Mouse (Mus musculus) embryonic facial prominence, embryonic 11.5 days (tissue): ENCODE results near the gene Nes. TPM values are rescaled to one million over a fixed set of nuclear protein-coding genes. Genes with fewer than 3 reads are reported as not detected.
A peak's percentile ranks its signal among the peaks of the same experiment; 100 is the strongest.

Experiments used
- ATAC-seq: fragments of 200-750 bp; cut with Nextera tagmentation; replicated peaks from 2 replicates; pipeline ENCODE4 v1.8.0; 2017; ENCODE audit warnings: low read depth; ENCODE audit not compliant: insufficient number of reproducible peaks, low FRiP score, low TSS enrichment
- DNase-seq: peaks from one replicate; pipeline ENCODE4 v3.0.0-alpha.2; 2015; ENCODE audit warnings: low spot score
- H3K27ac ChIP-seq: fragments of 300-500 bp; sonication (generic); replicated peaks from 2 replicates; pipeline ENCODE4 v1.5.1; 2014; ENCODE audit warnings: mild to moderate bottlenecking, low read depth, low read length, control low read depth
- H3K27me3 ChIP-seq: fragments of 300-500 bp; sonication (generic); 2 replicates; pipeline ENCODE4 v1.6.1; 2014; ENCODE audit warnings: mild to moderate bottlenecking, low read length, moderate library complexity, mixed read lengths; ENCODE audit not compliant: control insufficient read depth, insufficient read depth
- H3K36me3 ChIP-seq: fragments of 300-500 bp; sonication (generic); replicated peaks from 2 replicates; pipeline ENCODE4 v1.6.1; 2014; ENCODE audit warnings: low read depth, mild to moderate bottlenecking, low read length, moderate library complexity, mixed read lengths; ENCODE audit not compliant: control insufficient read depth, insufficient read depth
- H3K4me1 ChIP-seq: fragments of 300-500 bp; sonication (generic); 2 replicates; pipeline ENCODE4 v1.6.1; 2014; ENCODE audit warnings: low read length, mixed read lengths; ENCODE audit not compliant: control insufficient read depth, insufficient read depth
- H3K4me2 ChIP-seq: fragments of 300-500 bp; sonication (generic); 2 replicates; pipeline ENCODE4 v1.6.1; 2014; ENCODE audit warnings: low read depth, mild to moderate bottlenecking, control low read depth, low read length, moderate library complexity
- H3K4me3 ChIP-seq: fragments of 300-500 bp; sonication (generic); 2 replicates; pipeline ENCODE4 v1.5.1; 2014; ENCODE audit warnings: low read depth, low read length, control low read depth
- H3K9ac ChIP-seq: fragments of 300-500 bp; sonication (generic); replicated peaks from 2 replicates; pipeline ENCODE4 v1.6.1; 2014; ENCODE audit warnings: mild to moderate bottlenecking, control low read depth, low read length
- H3K9me3 ChIP-seq: fragments of 300-500 bp; sonication (generic); replicated peaks from 2 replicates; pipeline ENCODE4 v1.6.1; 2016; ENCODE audit warnings: mild to moderate bottlenecking, low read length, inconsistent platforms, mixed read lengths; ENCODE audit not compliant: control insufficient read depth
- WGBS: fragments of 180-500 bp; shearing (Covaris S2); extraction: QIAGEN DNeasy Blood & Tissue Kit; methylation state at CpG from one replicate; pipeline ENCODE4 v1.1.7; 2014; 5-methylcytosine and 5-hydroxymethylcytosine counted together
- polyA plus RNA-seq: library from polyadenylated mRNA; unstranded; fragments of >200 nt; fragmentation: Nextera tagmentation; extraction: Ambion mirVana; gene quantifications from 2 replicates; pipeline ENCODE4 v1.2.1, GENCODE M21; 2014

Gene Nes
- polyA plus RNA-seq, 1 experiment from 2014 or later: 16.2 TPM

DNA sequence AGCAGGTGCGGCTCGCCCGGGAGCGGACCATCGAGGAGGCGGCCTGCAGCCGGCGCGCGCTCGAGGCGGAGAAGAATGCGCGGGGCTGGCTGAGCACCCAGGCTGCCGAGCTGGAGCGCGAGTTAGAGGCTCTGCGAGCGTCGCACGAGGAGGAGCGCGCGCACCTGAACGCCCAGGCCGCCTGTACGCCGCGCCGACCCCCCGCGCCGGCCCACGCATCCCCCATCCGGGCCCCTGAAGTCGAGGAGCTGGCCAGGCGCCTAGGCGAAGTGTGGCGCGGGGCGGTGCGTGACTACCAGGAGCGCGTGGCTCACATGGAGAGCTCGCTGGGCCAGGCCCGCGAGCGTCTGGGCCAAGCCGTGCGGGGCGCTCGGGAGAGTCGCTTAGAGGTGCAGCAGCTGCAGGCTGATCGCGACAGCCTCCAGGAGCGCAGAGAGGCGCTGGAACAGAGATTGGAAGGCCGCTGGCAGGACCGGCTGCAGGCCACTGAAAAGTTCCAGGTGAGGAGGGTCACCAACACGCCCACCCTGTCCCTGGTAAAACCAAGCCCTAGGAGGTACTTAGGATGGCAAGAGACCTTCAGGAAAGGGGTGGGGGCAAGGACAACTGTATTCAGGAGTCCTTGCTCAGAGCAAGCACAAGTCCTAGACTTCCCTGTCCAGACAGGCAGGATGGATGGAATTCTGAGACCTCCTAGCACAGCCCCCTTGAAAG is 768 bp downstream of the Nes start:
- H3K4me3 ChIP-seq: peak overlapping the region; percentile 57
- peaks cover 12% of the 10 kb centered on the region for H3K4me1 ChIP-seq
- H3K36me3 ChIP-seq: no peaks in the 10 kb centered on the region
- under 1% methylated on average over 46 of the region's 60 CpGs for WGBS
- peak overlapping the region; percentile 96 for H3K4me2 ChIP-seq
- H3K9me3 ChIP-seq: no peaks in the 10 kb centered on the region
- ATAC-seq (no peak), DNase-seq (peak; percentile 43)
- H3K9ac ChIP-seq: peak overlapping the region; percentile 77
- H3K27me3 ChIP-seq: no peaks in the 10 kb centered on the region; the same call in 1 of the 2 replicates
- H3K27ac ChIP-seq: 0 out of 2 replicates have a peak overlapping the region, but pooled peaks have one; percentile 61

DNA sequence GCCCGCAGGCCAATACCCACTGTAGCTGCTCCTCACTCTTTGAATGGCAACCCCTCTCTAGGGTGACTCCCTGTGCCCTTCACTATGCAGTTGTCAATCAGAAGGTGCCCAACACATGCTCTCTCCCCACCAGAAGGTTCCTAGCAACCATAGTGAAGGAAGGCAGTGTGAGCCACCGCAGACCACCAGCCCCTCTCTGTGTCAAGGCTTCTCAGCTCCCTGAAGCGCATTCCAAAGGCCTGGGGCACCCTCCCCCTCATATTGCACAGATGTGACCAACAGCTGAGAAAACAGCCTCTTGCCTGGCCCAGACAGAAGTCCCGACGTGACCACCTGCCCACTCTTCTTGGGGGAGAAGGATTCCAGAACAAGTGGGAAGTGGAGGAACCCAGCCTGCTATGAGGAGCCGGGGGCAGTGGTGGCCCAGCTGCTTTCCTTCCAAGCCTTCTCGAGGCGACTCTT is 1.4 kb downstream of the Nes start:
- Histone ChIP-seq H3K4me1 (peaks cover 12% of the 10 kb centered on the region), H3K4me3 (peak overlapping the region; percentile 57), H3K9ac (peak overlapping the region; percentile 77), H3K27ac (no peak overlapping the region), H3K36me3 (no peaks in the 10 kb centered on the region), H3K9me3 (no peaks in the 10 kb centered on the region), H3K4me2 (peak overlapping the region; percentile 96), H3K27me3 (no peaks in the 10 kb centered on the region; the same call in 1 of the 2 replicates)
- WGBS: 9% methylated on average over 8 of the region's 8 CpGs
- DNase-seq (peak; percentile 58), ATAC-seq (peak; percentile 37)

DNA sequence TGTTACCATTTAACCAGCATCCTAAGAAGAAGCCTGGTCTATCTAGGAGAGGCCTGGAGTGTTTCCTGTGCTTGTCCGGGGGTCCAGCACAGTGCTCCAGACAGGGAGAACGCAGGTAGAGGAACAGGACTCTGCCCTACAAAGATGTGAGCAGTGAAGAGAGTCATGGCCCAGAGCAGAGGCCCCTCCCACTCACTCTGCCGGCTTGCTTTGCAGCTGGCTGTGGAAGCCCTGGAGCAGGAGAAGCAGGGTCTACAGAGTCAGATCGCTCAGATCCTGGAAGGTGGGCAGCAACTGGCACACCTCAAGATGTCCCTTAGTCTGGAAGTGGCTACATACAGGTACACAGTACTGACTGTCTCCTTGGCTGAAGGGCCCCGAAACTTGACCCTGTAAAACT is 1.9 kb downstream of the Nes start:
- peak overlapping the region; percentile 96 for H3K4me2 ChIP-seq
- H3K4me3 ChIP-seq: peak overlapping the region; percentile 57
- 0 out of 2 replicates have a peak, but pooled peaks have one; percentile 12 for ATAC-seq
- peaks cover 12% of the 10 kb centered on the region for H3K4me1 ChIP-seq
- 25% methylated on average over 5 of the region's 5 CpGs for WGBS
- no peak overlapping the region for H3K27ac ChIP-seq
- no peaks in the 10 kb centered on the region for H3K36me3 ChIP-seq
- DNase-seq: no peak
- H3K9me3 ChIP-seq: no peaks in the 10 kb centered on the region
- peak overlapping the region; percentile 77 for H3K9ac ChIP-seq
- no peaks in the 10 kb centered on the region; the same call in 1 of the 2 replicates for H3K27me3 ChIP-seq

DNA sequence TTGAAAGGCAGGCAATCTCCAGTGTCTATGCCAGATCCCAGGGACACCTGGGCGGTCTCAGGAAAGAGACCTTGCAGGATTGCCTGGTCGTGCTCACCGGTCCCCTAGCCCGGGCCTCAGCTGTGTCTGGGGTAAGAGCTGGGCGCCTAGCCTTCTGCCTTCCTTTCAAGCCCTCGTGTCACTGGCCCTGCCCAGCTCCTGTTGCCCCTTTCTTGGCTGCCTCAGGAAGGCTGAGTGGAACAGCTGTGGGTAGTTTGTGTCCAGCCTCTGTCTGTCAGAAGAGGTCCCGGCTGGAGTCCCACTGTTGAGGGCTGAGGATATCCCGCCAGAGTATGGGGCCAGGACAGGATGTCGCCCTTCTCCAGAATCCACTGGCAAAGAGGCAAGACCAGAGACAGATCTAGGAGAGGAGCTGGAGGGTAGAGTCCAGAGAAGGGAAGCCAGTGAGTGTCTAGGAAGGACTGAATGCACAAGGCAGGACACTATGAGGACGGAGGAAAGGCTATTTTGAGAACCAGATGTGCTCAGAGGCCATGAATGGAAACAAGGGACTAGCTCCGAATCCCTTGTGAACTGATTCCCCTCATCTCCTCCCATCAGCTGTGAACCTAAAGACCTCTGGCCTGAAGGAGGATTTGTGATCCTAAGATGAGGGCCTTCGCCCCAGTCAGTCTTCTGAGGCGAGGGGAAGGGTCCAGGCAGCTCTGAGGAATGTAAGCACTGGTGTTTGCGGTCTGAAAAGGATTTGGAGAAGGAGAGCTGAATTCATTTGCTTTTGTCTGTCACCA is 2.9 kb downstream of the Nes start:
- H3K4me1 ChIP-seq: peaks cover 12% of the 10 kb centered on the region
- WGBS: 29% methylated on average over 14 of the region's 14 CpGs
- no peak for ATAC-seq
- peak overlapping the region; percentile 48; the same call in 1 of the 2 replicates for H3K27ac ChIP-seq
- DNase-seq: no peak
- H3K9ac ChIP-seq: peak overlapping the region; percentile 43
- H3K4me2 ChIP-seq: peak overlapping the region; percentile 96
- no peaks in the 10 kb centered on the region; the same call in 1 of the 2 replicates for H3K27me3 ChIP-seq
- peak overlapping the region; percentile 57 for H3K4me3 ChIP-seq
- no peaks in the 10 kb centered on the region for H3K36me3 ChIP-seq
- H3K9me3 ChIP-seq: no peaks in the 10 kb centered on the region

DNA sequence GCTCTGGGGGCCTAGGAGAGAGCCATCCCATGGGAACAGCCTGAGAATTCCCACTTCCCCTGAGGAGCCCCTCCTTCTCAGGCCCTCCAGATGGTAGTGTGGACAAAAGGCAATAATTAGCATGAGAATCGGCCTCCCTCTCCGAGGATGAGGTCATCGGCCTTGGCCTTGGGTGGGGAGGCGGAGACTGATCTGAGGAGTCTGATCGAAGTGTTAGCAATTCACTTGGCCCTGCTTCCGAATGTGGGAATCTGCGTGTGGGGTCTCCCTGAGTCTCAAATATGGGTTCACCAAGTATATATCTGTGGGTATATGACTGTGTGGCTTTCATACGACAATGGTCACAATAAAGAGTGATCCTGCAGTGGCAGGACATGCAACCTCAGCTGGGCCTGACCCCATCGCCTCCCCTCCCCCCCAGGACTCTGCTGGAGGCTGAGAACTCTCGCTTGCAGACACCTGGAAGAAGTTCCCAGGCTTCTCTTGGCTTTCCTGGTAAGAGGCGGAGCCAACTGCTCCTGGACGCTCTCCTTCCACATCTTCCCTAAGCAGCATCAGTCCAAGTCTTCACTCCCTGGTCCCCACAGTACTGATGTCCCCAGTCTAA is 3.6 kb downstream of the Nes start:
- Histone ChIP-seq H3K36me3 (no peaks in the 10 kb centered on the region), H3K4me3 (no peak overlapping the region; the same call in 1 of the 2 replicates), H3K27ac (no peak overlapping the region), H3K4me2 (peak overlapping the region; percentile 96; the same call in 1 of the 2 replicates), H3K4me1 (peaks cover 12% of the 10 kb centered on the region), H3K27me3 (no peaks in the 10 kb centered on the region; the same call in 1 of the 2 replicates), H3K9ac (0 out of 2 replicates have a peak overlapping the region, but pooled peaks have one; percentile 10), H3K9me3 (no peaks in the 10 kb centered on the region)
- WGBS: 9% methylated on average over 12 of the region's 12 CpGs
- ATAC-seq: peak; percentile 35
- peak; percentile 73 for DNase-seq

DNA sequence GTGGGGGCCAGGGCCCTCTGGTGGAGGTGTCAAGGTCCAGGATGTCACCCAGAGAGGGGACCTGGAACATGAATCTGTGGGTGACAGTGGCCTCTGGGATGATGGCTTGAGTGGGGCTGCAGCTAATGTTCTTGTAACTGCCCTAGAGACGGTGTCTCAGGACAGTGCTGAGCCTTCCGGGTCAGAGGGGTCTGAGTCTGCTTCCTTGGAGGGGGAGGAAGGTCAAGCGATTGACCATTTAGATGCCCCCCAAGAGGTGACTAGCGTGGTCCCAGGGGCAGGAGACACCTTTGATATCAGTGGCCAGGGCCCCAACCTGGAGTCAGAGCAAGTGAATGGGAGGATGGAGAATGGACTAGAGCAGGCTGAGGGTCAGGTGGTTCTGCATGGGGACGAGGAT is 8.6 kb downstream of the Nes start:
- Histone ChIP-seq H3K36me3 (no peaks in the 10 kb centered on the region), H3K27me3 (no peaks in the 10 kb centered on the region), H3K4me2 (no peak overlapping the region), H3K9me3 (no peaks in the 10 kb centered on the region), H3K4me1 (peaks cover 15% of the 10 kb centered on the region), H3K27ac (no peak overlapping the region), H3K4me3 (no peak overlapping the region), H3K9ac (no peak overlapping the region)
- 76% methylated on average over 5 of the region's 5 CpGs for WGBS
- no peak for ATAC-seq
- DNase-seq: no peak

GRCm38 (mm10) chr3:87980085-87980484 is 9.2 kb downstream of the Nes start:
- 57% methylated on average over 3 of the region's 3 CpGs for WGBS
- ATAC-seq (no peak), DNase-seq (no peak)
- peaks cover 15% of the 10 kb centered on the region for H3K4me1 ChIP-seq
- no peak overlapping the region for H3K4me3 ChIP-seq
- H3K9ac ChIP-seq: no peak overlapping the region; the same call in 1 of the 2 replicates
- H3K9me3 ChIP-seq: no peaks in the 10 kb centered on the region
- H3K4me2 ChIP-seq: no peak overlapping the region
- no peaks in the 10 kb centered on the region for H3K27me3 ChIP-seq
- H3K27ac ChIP-seq: no peak overlapping the region
- no peaks in the 10 kb centered on the region for H3K36me3 ChIP-seq
